Mouse (Mus musculus) gastrocnemius, adult 8-10 months (tissue): ENCODE data around the gene Chmp4b. TPM values are rescaled to one million over a fixed set of nuclear protein-coding genes. Genes with fewer than 3 reads are reported as not detected.

ENCODE experiments used
- DNase-seq, 2 experiments: peaks; one replicate each; pipeline ENCODE4 v3.0.0; 2022; ENCODE audit warnings: low spot score in 2 of 2
- total RNA-seq, 4 experiments: library from RNA; stranded (reverse); gene quantifications; 2 replicates each; pipeline ENCODE4 v1.2.4; 2022

Gene Chmp4b
- total RNA-seq, 4 experiments from 2014 or later, result 116 to 129 (median 124) TPM

- DNase-seq, result no peak
These were observed 29.4 kb downstream of the Chmp4b start for GRCm38 (mm10) chr2:154680941-154681340.

- DNase-seq, result no peak
These were observed 31.2 kb downstream of the Chmp4b start for GRCm38 (mm10) chr2:154682712-154683111.

GRCm38 (mm10) chr2:154684901-154685470, 33.5 kb downstream of the Chmp4b start:
- DNase-seq, result no peak

GRCm38 (mm10) chr2:154685772-154686171, 34.3 kb downstream of the Chmp4b start:
- DNase-seq, result no peak

GRCm38 (mm10) chr2:154686819-154687218, 35.3 kb downstream of the Chmp4b start:
- DNase-seq, result no peak

GRCm38 (mm10) chr2:154689391-154689790, 37.9 kb downstream of the Chmp4b start:
- DNase-seq, result no peak

GRCm38 (mm10) chr2:154690959-154691358, 39.5 kb downstream of the Chmp4b start:
- no peak for DNase-seq

GRCm38 (mm10) chr2:154693186-154693940, 41.9 kb downstream of the Chmp4b start:
- DNase-seq, result no peak

- peak; percentile 18 to 41 for DNase-seq
These were observed 42.4 kb downstream of the Chmp4b start for GRCm38 (mm10) chr2:154693941-154694256.

- no peak for DNase-seq
These were observed 44.2 kb downstream of the Chmp4b start for GRCm38 (mm10) chr2:154695690-154696089.

GRCm38 (mm10) chr2:154696660-154697059, 45.2 kb downstream of the Chmp4b start:
- DNase-seq, result no peak

- DNase-seq, result no peak
These were observed 47.9 kb downstream of the Chmp4b start for GRCm38 (mm10) chr2:154699360-154699759.

- DNase-seq, result no peak
These were observed 48.7 kb downstream of the Chmp4b start for GRCm38 (mm10) chr2:154700177-154700576.

GRCm38 (mm10) chr2:154702637-154703315, 51.3 kb downstream of the Chmp4b start:
- DNase-seq, result peak in 1 of 2 experiments; percentile 34

- DNase-seq, result no peak
These were observed 55.2 kb downstream of the Chmp4b start for GRCm38 (mm10) chr2:154706526-154707280.

GRCm38 (mm10) chr2:154707284-154707683, 55.8 kb downstream of the Chmp4b start:
- DNase-seq, result no peak

GRCm38 (mm10) chr2:154707830-154708385, 56.4 kb downstream of the Chmp4b start:
- no peak for DNase-seq

- DNase-seq, result no peak
These were observed 60.2 kb downstream of the Chmp4b start for GRCm38 (mm10) chr2:154711701-154712100.

GRCm38 (mm10) chr2:154712271-154712677, 60.8 kb downstream of the Chmp4b start:
- DNase-seq, result peak in 1 of 2 experiments; percentile 25

- no peak for DNase-seq
These were observed 61.6 kb downstream of the Chmp4b start for GRCm38 (mm10) chr2:154713083-154713482.

- DNase-seq, result no peak
These were observed 62.5 kb downstream of the Chmp4b start for GRCm38 (mm10) chr2:154713964-154714363.
